Mouse (Mus musculus): ENCODE measurements at regions not wholly inside any gene's neighbourhood (a gene's known extent, or its start where the extent isn't known, plus 50 kb on each side); places are given as distances from the start of the nearest gene placed in this dataset.

GRCm38 (mm10) chr16:55745094-55745493 lies 93.6 kb downstream of the Nfkbiz start:
- Histone ChIP-seq H3K4me2 (ENCODE audit: low read length) (no peak overlapping the region), H3K36me3 (ENCODE audit: control insufficient read depth, insufficient read depth, low read length) (no peaks in the 10 kb centered on the region), H3K27ac (ENCODE audit: low read depth, low read length) (no peak overlapping the region), H3K9me3 (ENCODE audit: control insufficient read depth, low read length) (no peaks in the 10 kb centered on the region), H3K4me1 (ENCODE audit: control insufficient read depth, insufficient read depth, low read depth, low read length) (no peaks in the 10 kb centered on the region), H3K9ac (ENCODE audit: low read depth, low read length) (no peak overlapping the region), H3K4me3 (ENCODE audit: low read length) (no peak overlapping the region), H3K27me3 (replicated peaks; ENCODE audit: control insufficient read depth, insufficient read depth, low read length) (no peaks in the 10 kb centered on the region)
- no peak for ATAC-seq
- WGBS, result 78% methylated on average over 3 of the region's 3 CpGs

GRCm38 (mm10) chr16:55741099-55741863 lies 97.4 kb downstream of the Nfkbiz start:
- no peak overlapping the region for H3K27ac ChIP-seq (ENCODE audit: low read depth, low read length)
- H3K27me3 ChIP-seq (replicated peaks; ENCODE audit: control insufficient read depth, insufficient read depth, low read length), result no peaks in the 10 kb centered on the region

GRCm38 (mm10) chr16:55738741-55739140 lies 100.0 kb downstream of the Nfkbiz start:
- no peaks in the 10 kb centered on the region for H3K9me3 ChIP-seq (ENCODE audit: control insufficient read depth, low read length)
- no peak overlapping the region for H3K27ac ChIP-seq (ENCODE audit: low read depth, low read length)
- no peak overlapping the region for H3K4me3 ChIP-seq (ENCODE audit: low read length)
- H3K36me3 ChIP-seq (ENCODE audit: control insufficient read depth, insufficient read depth, low read length), result no peaks in the 10 kb centered on the region
- no peak overlapping the region for H3K9ac ChIP-seq (ENCODE audit: low read depth, low read length)
- H3K4me1 ChIP-seq (ENCODE audit: control insufficient read depth, insufficient read depth, low read depth, low read length), result no peaks in the 10 kb centered on the region
- no peak for ATAC-seq
- WGBS, result 93% methylated on average over 4 of the region's 4 CpGs
- no peak overlapping the region for H3K4me2 ChIP-seq (ENCODE audit: low read length)
- H3K27me3 ChIP-seq (replicated peaks; ENCODE audit: control insufficient read depth, insufficient read depth, low read length), result no peaks in the 10 kb centered on the region

More at GRCm38 (mm10) chr16:55741099-55741863, 97.4 kb downstream of the Nfkbiz start:
- ATAC-seq, result no peak
- no peaks in the 10 kb centered on the region for H3K36me3 ChIP-seq (ENCODE audit: control insufficient read depth, insufficient read depth, low read length)
- no peaks in the 10 kb centered on the region for H3K4me1 ChIP-seq (ENCODE audit: control insufficient read depth, insufficient read depth, low read depth, low read length)
- H3K4me2 ChIP-seq (ENCODE audit: low read length), result no peak overlapping the region
- no peak overlapping the region for H3K4me3 ChIP-seq (ENCODE audit: low read length)
- H3K9ac ChIP-seq (ENCODE audit: low read depth, low read length), result no peak overlapping the region
- no peaks in the 10 kb centered on the region for H3K9me3 ChIP-seq (ENCODE audit: control insufficient read depth, low read length)
- WGBS, result 96% methylated on average over 2 of the region's 2 CpGs

- Histone ChIP-seq H3K4me1 (ENCODE audit: control insufficient read depth, insufficient read depth, low read depth, low read length) (no peaks in the 10 kb centered on the region), H3K36me3 (ENCODE audit: control insufficient read depth, insufficient read depth, low read length) (no peaks in the 10 kb centered on the region), H3K9me3 (ENCODE audit: control insufficient read depth, low read length) (no peaks in the 10 kb centered on the region), H3K27ac (ENCODE audit: low read depth, low read length) (no peak overlapping the region), H3K9ac (ENCODE audit: low read depth, low read length) (no peak overlapping the region), H3K4me3 (ENCODE audit: low read length) (no peak overlapping the region), H3K4me2 (ENCODE audit: low read length) (no peak overlapping the region), H3K27me3 (replicated peaks; ENCODE audit: control insufficient read depth, insufficient read depth, low read length) (no peaks in the 10 kb centered on the region)
- ATAC-seq, result no peak
- WGBS, result 94% methylated on average over 7 of the region's 7 CpGs
These were observed 103.2 kb downstream of the Nfkbiz start for GRCm38 (mm10) chr16:55735476-55735968.

GRCm38 (mm10) chr16:55734301-55734700 lies 104.4 kb downstream of the Nfkbiz start:
- Histone ChIP-seq H3K9me3 (ENCODE audit: control insufficient read depth, low read length) (no peaks in the 10 kb centered on the region), H3K4me3 (ENCODE audit: low read length) (no peak overlapping the region), H3K27me3 (replicated peaks; ENCODE audit: control insufficient read depth, insufficient read depth, low read length) (no peaks in the 10 kb centered on the region), H3K36me3 (ENCODE audit: control insufficient read depth, insufficient read depth, low read length) (no peaks in the 10 kb centered on the region), H3K4me2 (ENCODE audit: low read length) (no peak overlapping the region), H3K9ac (ENCODE audit: low read depth, low read length) (no peak overlapping the region), H3K4me1 (ENCODE audit: control insufficient read depth, insufficient read depth, low read depth, low read length) (no peaks in the 10 kb centered on the region), H3K27ac (ENCODE audit: low read depth, low read length) (no peak overlapping the region)
- 83% methylated on average over 11 of the region's 11 CpGs for WGBS
- no peak for ATAC-seq

GRCm38 (mm10) chr16:55733751-55734150 lies 104.9 kb downstream of the Nfkbiz start:
- no peaks in the 10 kb centered on the region for H3K9me3 ChIP-seq (ENCODE audit: control insufficient read depth, low read length)
- H3K36me3 ChIP-seq (ENCODE audit: control insufficient read depth, insufficient read depth, low read length), result no peaks in the 10 kb centered on the region
- no peaks in the 10 kb centered on the region for H3K27me3 ChIP-seq (replicated peaks; ENCODE audit: control insufficient read depth, insufficient read depth, low read length)
- no peak overlapping the region for H3K4me2 ChIP-seq (ENCODE audit: low read length)
- H3K9ac ChIP-seq (ENCODE audit: low read depth, low read length), result no peak overlapping the region
- H3K4me3 ChIP-seq (ENCODE audit: low read length), result no peak overlapping the region
- no peaks in the 10 kb centered on the region for H3K4me1 ChIP-seq (ENCODE audit: control insufficient read depth, insufficient read depth, low read depth, low read length)
- WGBS, result 78% methylated on average over 4 of the region's 4 CpGs
- no peak overlapping the region for H3K27ac ChIP-seq (ENCODE audit: low read depth, low read length)
- ATAC-seq, result no peak

GRCm38 (mm10) chr16:55731003-55731402 lies 107.7 kb downstream of the Nfkbiz start:
- no peaks in the 10 kb centered on the region for H3K9me3 ChIP-seq (ENCODE audit: control insufficient read depth, low read length)
- no peak for ATAC-seq
- H3K4me3 ChIP-seq (ENCODE audit: low read length), result no peak overlapping the region
- no peak overlapping the region for H3K9ac ChIP-seq (ENCODE audit: low read depth, low read length)
- no peaks in the 10 kb centered on the region for H3K4me1 ChIP-seq (ENCODE audit: control insufficient read depth, insufficient read depth, low read depth, low read length)
- H3K27ac ChIP-seq (ENCODE audit: low read depth, low read length), result no peak overlapping the region
- 80% methylated on average over 8 of the region's 8 CpGs for WGBS
- H3K4me2 ChIP-seq (ENCODE audit: low read length), result no peak overlapping the region
- H3K36me3 ChIP-seq (ENCODE audit: control insufficient read depth, insufficient read depth, low read length), result no peaks in the 10 kb centered on the region
- no peaks in the 10 kb centered on the region for H3K27me3 ChIP-seq (replicated peaks; ENCODE audit: control insufficient read depth, insufficient read depth, low read length)

- ATAC-seq, result no peak
These were observed 112.2 kb downstream of the Nfkbiz start for GRCm38 (mm10) chr16:55726538-55726937.

GRCm38 (mm10) chr16:55720430-55720829 lies 118.3 kb downstream of the Nfkbiz start:
- no peak for ATAC-seq
- WGBS, result 61% methylated on average over 3 of the region's 3 CpGs

More at GRCm38 (mm10) chr16:55726538-55726937, 112.2 kb downstream of the Nfkbiz start:
- Histone ChIP-seq H3K27me3 (replicated peaks; ENCODE audit: control insufficient read depth, insufficient read depth, low read length) (no peaks in the 10 kb centered on the region), H3K27ac (ENCODE audit: low read depth, low read length) (no peak overlapping the region), H3K4me2 (ENCODE audit: low read length) (no peak overlapping the region), H3K9me3 (ENCODE audit: control insufficient read depth, low read length) (no peaks in the 10 kb centered on the region), H3K4me1 (ENCODE audit: control insufficient read depth, insufficient read depth, low read depth, low read length) (no peaks in the 10 kb centered on the region), H3K4me3 (ENCODE audit: low read length) (no peak overlapping the region), H3K9ac (ENCODE audit: low read depth, low read length) (no peak overlapping the region), H3K36me3 (ENCODE audit: control insufficient read depth, insufficient read depth, low read length) (no peaks in the 10 kb centered on the region)
- 66% methylated on average over 3 of the region's 3 CpGs for WGBS

More at GRCm38 (mm10) chr16:55720430-55720829, 118.3 kb downstream of the Nfkbiz start:
- Histone ChIP-seq H3K27me3 (replicated peaks; ENCODE audit: control insufficient read depth, insufficient read depth, low read length) (no peaks in the 10 kb centered on the region), H3K27ac (ENCODE audit: low read depth, low read length) (no peak overlapping the region), H3K4me3 (ENCODE audit: low read length) (no peak overlapping the region), H3K4me1 (ENCODE audit: control insufficient read depth, insufficient read depth, low read depth, low read length) (no peaks in the 10 kb centered on the region), H3K4me2 (ENCODE audit: low read length) (no peak overlapping the region), H3K36me3 (ENCODE audit: control insufficient read depth, insufficient read depth, low read length) (no peaks in the 10 kb centered on the region), H3K9ac (ENCODE audit: low read depth, low read length) (no peak overlapping the region), H3K9me3 (ENCODE audit: control insufficient read depth, low read length) (no peaks in the 10 kb centered on the region)

Measured in hindbrain, embryonic 16.5 days (tissue).